Mouse (Mus musculus) erythroblast, embryonic 14.5 days (primary cell): ENCODE measurements around the gene Pdcd2l. TPM values are rescaled to one million over a fixed set of nuclear protein-coding genes. Genes with fewer than 3 reads are reported as not detected.
"Not testable (repeated sequence)": the region's sequence is repeated elsewhere in the genome, so short reads cannot be mapped to it uniquely, and the experiment has no call there.

Experiments
- H3K27me3 ChIP-seq: 2 replicates; pipeline ENCODE4 v1.6.1; 2012; ENCODE audit warnings: inconsistent platforms; ENCODE audit not compliant: control insufficient read depth
- H3K36me3 ChIP-seq: 2 replicates; pipeline ENCODE4 v1.6.1; 2012; ENCODE audit warnings: mild to moderate bottlenecking, inconsistent platforms; ENCODE audit not compliant: control insufficient read depth
- H3K4me1 ChIP-seq: 2 replicates; pipeline ENCODE4 v1.6.1; 2012; ENCODE audit warnings: inconsistent platforms; ENCODE audit not compliant: control insufficient read depth
- H3K4me3 ChIP-seq: replicated peaks from 2 replicates; pipeline ENCODE3; 2012; ENCODE audit warnings: moderate library complexity, mild to moderate bottlenecking, inconsistent platforms
- H3K9me3 ChIP-seq: 2 replicates; pipeline ENCODE4 v1.6.1; 2012; ENCODE audit warnings: low read length, inconsistent platforms, mixed read lengths; ENCODE audit not compliant: control insufficient read depth
- GATA1 ChIP-seq: IDR thresholded peaks from 2 replicates; pipeline ENCODE4 v1.6.1; 2012; ENCODE audit warnings: low read length, inconsistent platforms, mixed read lengths
- TAL1 ChIP-seq: IDR thresholded peaks from 3 replicates; pipeline ENCODE4 v1.6.1; 2012; ENCODE audit warnings: low read length, inconsistent platforms, mixed read lengths
- polyA plus RNA-seq: library from polyadenylated mRNA; stranded (reverse); fragments of >175 nt; gene quantifications from 2 replicates; pipeline ENCODE4 v1.2.3, GENCODE M21; 2012

Pdcd2l gene
- polyA plus RNA-seq, 1 experiment = 0.42 TPM

DNA sequence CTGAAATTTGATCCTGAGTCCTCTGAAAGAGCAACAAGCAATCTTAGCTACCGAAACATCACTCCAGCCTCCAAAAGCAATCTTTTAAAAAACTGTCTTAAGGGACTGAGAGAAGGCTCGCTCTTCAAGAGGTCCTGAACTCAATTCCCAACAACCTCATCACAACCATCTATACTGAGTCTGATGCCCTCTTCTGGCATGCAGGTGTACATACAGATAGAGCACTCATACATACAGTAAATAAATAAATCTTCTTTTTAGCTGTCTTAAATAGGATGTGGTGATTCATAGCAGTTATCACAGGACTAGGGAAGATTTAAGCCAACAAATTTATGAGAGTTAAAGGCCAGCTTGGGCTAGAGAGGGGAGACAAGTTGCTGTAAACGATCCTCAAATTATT is 829 bp downstream of the Pdcd2l start:
- Histone ChIP-seq H3K4me1 (peaks cover 22% of the 10 kb centered on the region), H3K9me3 (no peaks in the 10 kb centered on the region), H3K4me3 (peak overlapping the region; percentile 68), H3K27me3 (no peaks in the 10 kb centered on the region), H3K36me3 (peaks cover 22% of the 10 kb centered on the region)
- TF ChIP-seq TAL1 (no peak), GATA1 (no peak)

DNA sequence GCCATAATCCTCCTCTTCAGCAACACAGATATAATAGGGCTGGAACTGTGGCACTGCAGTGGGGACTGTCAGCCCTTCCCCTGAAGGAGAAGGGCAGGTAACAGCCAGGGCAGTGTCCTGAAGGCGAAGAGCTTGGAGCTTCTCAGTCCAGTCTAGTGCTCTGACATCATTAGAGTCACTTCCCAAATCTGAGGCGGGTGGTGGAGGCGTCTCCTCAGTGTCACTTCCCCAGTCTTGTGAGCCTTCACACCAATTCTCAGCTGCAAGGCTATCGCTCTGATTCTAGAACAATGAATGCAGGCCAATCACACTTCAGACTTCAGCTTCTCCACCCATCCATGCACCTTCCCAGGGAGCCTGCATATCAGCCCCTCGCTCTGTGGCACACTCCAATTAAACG is 3.6 kb downstream of the Pdcd2l start:
- Histone ChIP-seq H3K9me3 (no peaks in the 10 kb centered on the region), H3K36me3 (peaks cover 43% of the 10 kb centered on the region), H3K4me1 (peaks cover 19% of the 10 kb centered on the region), H3K27me3 (no peaks in the 10 kb centered on the region), H3K4me3 (no peak overlapping the region)
- no peak for TF ChIP-seq TAL1
- TF ChIP-seq GATA1 = no peak

DNA sequence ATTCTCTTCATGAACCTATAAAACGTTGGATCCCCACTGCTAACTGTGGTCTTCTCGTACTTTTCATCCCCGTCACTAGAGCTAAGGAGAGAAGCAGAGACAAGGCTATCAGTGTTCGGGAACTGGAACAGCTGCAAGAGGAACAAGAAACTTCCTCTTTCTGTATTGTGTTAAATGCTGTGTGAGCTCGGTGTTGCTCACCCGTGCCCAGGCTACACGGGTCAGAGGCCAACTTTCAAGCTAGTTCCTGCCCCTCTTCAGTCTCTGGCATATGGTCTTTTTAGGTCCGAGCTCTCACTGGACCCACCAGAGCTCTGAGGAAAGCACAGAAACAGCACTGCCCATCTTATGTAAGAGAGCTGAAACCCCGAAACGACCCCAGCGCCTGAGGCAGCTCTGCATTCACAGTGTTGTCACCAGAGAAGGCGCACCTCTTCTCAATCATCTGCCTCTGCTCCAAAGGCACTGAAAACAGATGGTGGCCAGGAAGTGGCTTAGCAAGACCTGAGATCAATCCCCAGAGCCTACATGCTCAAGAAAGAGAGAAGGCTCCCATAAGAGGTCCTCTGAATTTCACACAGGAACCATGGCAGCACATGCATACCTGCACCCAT is 7.0 kb downstream of the Pdcd2l start:
- Histone ChIP-seq H3K27me3 (no peaks in the 10 kb centered on the region), H3K9me3 (no peaks in the 10 kb centered on the region), H3K4me1 (peaks cover 3% of the 10 kb centered on the region), H3K36me3 (peaks cover 71% of the 10 kb centered on the region), H3K4me3 (no peak overlapping the region)
- TF ChIP-seq TAL1 (no peak), GATA1 (no peak)

DNA sequence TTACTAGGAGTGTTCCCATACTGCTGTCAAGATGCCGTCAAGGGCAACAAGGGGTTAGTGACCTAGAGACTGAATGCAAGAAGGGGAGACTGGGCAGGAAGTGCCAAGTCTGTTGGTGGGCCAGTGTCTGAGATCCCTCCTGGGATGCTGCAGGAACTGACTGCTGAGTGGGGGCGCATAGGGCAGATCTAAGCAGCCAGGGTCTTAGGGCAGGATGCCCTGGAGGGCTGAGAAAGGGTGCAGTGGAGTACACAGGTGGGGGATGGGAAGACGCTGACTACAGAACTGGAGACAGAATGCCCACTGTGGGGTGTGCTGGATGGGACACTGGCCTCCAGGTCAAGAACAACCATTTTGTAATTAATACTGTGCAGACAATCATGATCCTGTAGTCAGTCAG is 12.7 kb downstream of the Pdcd2l start:
- no peaks in the 10 kb centered on the region for H3K27me3 ChIP-seq
- no peak for TF ChIP-seq GATA1
- no peak for TF ChIP-seq TAL1
- peaks cover 48% of the 10 kb centered on the region for H3K36me3 ChIP-seq
- no peaks in the 10 kb centered on the region; the same call in 1 of the 2 replicates for H3K4me1 ChIP-seq
- H3K9me3 ChIP-seq = no peaks in the 10 kb centered on the region; the same call in 1 of the 2 replicates
- H3K4me3 ChIP-seq = no peak overlapping the region

DNA sequence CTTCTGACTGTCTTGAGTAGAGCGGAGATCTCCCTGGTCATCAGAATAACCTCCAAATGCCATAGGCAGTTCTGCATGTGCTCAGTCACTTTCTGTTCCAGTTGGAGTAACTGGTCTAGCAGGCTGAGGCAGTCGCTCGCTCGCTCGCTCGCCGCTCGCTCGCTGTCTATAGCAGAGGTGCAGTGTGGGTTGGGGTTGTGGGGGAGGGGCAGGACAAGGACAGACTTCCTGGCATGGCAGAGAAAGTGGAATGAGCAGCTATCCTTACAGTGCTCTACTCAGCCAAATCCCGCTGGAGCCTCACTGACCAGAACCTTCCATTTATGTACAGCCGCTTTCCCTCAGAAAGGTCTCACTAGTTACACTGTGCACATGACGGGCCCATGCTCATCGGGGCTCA is 13.1 kb downstream of the Pdcd2l start:
- Histone ChIP-seq H3K36me3 (peaks cover 43% of the 10 kb centered on the region), H3K9me3 (no peaks in the 10 kb centered on the region; the same call in 1 of the 2 replicates), H3K4me3 (no peak overlapping the region), H3K27me3 (no peaks in the 10 kb centered on the region), H3K4me1 (no peaks in the 10 kb centered on the region)
- TF ChIP-seq TAL1 = no peak
- TF ChIP-seq GATA1 = no peak

DNA sequence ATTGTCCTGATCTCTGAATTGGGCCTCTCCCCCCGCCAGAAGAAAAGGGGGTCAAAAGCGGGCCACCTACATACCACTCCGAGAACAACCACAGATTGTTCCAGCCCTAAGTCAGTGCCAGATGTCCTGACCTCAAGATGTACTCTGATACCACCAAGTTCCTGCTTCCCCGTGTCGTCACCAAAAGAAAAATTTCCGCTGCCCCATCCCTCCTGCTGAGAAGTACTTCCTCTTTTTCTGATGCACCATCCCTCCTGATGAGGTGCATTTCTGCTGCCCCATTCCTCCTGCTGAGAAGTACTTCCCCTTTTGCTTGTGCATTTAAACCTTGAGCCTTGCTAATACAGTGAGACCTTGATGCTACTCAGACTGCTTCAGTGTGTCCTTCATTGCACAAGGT is 20.2 kb downstream of the Pdcd2l start:
- H3K4me1 ChIP-seq, H3K36me3 ChIP-seq, H3K9me3 ChIP-seq, H3K27me3 ChIP-seq, H3K4me3 ChIP-seq: not testable (repeated sequence)

DNA sequence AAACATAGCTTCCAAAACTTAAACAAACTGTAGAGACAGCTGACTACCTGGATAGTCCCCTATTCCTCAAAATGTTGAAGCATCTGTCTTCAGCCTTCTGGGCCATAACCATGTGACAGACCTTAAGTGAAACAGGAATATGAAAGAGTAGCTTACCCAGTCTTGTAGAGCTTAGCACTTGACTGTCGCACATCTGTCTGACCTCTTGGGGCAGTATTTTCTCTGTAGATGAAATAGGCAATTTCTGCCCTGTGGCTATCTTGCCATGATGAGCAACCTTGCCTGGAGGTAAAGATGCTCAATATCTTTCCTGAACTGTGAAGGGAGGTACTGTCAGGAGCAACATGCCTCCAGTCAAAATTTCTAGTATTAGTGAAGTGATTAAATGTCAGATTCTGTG is 24.2 kb downstream of the Pdcd2l start:
- no peaks in the 10 kb centered on the region; the same call in 1 of the 2 replicates for H3K27me3 ChIP-seq
- H3K9me3 ChIP-seq = peaks cover 5% of the 10 kb centered on the region
- no peak overlapping the region for H3K4me3 ChIP-seq
- no peaks in the 10 kb centered on the region for H3K36me3 ChIP-seq
- peaks cover 12% of the 10 kb centered on the region for H3K4me1 ChIP-seq
- no peak for TF ChIP-seq TAL1
- TF ChIP-seq GATA1 = no peak

DNA sequence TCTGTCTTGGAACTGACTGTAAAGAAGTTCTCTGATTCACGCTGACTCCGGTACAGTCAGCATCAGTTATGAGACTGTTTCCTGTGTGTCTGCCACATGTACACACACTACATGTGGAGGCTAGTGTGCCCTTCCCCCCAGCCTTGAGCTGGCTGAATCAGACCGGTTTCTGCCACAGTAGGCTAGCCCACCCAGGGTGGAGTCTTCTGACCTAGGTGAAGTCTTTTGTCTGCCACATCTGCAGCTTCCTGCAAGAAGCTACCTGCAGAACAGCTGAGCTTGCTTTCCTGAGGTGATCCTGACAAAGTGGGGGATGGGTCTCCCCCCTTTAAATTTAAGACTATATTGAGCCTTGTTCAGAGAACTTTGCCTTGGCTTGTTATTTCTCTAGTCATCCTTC is 27.0 kb downstream of the Pdcd2l start, which contains the start of gene Uba2:
Gene Uba2, minus strand, starts transcription at position 146 of the 400 bp plus-strand sequence.
- H3K36me3 ChIP-seq = peaks cover 21% of the 10 kb centered on the region
- H3K27me3 ChIP-seq = no peaks in the 10 kb centered on the region; the same call in 1 of the 2 replicates
- H3K4me3 ChIP-seq = peak within 1 kb of the TSS; percentile 99
- H3K9me3 ChIP-seq = no peaks in the 10 kb centered on the region
- H3K4me1 ChIP-seq = peaks cover 25% of the 10 kb centered on the region
- TF ChIP-seq TAL1 (no peak), GATA1 (no peak)

DNA sequence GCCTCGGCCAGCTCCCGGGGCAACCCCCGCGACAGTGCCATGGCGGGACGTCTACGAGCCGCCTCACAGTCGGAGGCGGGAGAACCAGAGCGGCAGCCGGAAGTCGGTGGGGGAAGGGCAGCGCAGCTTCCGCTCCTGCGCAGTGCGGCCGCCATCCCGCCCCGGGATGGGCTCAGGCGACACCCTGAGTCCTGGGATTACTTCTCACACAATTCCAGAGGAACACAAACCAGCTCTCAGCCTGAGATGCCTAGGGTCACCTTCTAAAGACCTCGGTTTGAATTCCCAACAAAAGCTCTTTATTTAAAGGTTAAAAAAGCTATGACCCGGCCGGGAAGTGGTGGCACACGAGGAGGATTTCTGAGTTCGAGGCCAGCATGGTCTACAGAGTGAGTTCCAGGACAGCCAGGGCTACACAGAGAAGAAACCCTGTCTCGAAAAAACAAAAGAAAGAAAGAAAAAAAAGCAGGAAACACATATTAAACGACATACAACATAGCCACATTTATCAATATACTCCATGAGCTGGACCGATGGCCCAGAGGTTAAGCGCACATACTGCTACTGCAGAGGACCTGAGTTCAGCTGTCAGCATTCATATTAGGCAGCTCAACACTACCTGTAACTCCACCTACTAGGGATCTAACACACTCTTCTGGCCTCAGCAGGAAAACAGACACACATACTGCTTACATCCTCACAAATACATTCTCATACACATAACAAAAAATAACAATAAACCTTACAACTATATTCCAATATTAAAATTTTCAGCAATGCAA is 27.8 kb downstream of the Pdcd2l start:
- peaks cover 25% of the 10 kb centered on the region for H3K4me1 ChIP-seq
- TF ChIP-seq GATA1 (no peak), TAL1 (no peak)
- H3K9me3 ChIP-seq = no peaks in the 10 kb centered on the region
- H3K4me3 ChIP-seq = peak overlapping the region; percentile 99
- H3K36me3 ChIP-seq = peaks cover 28% of the 10 kb centered on the region
- no peaks in the 10 kb centered on the region; the same call in 1 of the 2 replicates for H3K27me3 ChIP-seq
